ENCODE assay signal across 16 mouse cellular contexts in the genomic region with DNA sequence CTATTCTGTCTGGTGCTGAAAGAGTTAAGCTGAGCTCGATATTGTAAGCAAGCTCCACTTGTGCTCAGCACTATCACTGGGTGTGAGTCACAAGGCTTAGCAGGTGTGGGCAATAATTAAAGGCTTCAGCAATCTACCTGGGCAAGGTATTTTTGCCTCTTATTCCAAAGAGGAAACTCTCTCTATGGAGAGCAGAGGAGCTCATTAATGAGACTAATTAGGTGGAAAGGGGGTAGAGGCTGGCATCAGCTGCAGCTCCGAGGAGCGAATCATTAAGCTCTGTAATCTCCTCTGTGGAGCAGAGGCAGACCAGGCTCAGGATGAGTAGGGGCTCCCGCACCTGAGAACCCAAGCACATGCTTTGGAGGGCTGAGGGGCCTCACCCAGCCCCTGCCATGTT.
DNase-seq lines count a peak whose midpoint lies in the region; ATAC-seq and TF ChIP-seq lines count a peak whose summit lies in the region.
"Had no signal": no experiment of that assay in that cellular context is flagged by ENCODE, and none has a peak within 500 bp of the region (broad histone marks: within the 10 kb centered on the region; RNA-seq: fewer than 3 reads in every experiment).

No protein-coding gene starts in this region.

- 3% methylated on average over 4 of the region's 4 CpGs for WGBS in forebrain, embryonic 13.5 days
- 33% methylated on average over 4 of the region's 4 CpGs for WGBS in hindbrain, postnatal 0 days
- 35% methylated on average over 4 of the region's 4 CpGs for WGBS in neural tube, embryonic 14.5 days

- no peak overlapping the region for H3K4me3 ChIP-seq in forebrain, embryonic 13.5 days
- no peak overlapping the region for H3K4me3 ChIP-seq in hindbrain, postnatal 0 days (ENCODE audit: low read length)
- no peak overlapping the region for H3K4me3 ChIP-seq in neural tube, embryonic 14.5 days (ENCODE audit: low read depth, low read length)
- H3K4me3 ChIP-seq: embryonic facial prominence, embryonic 12.5 days; layer of hippocampus, adult 2 months; left cerebral cortex, adult 2 months; limb, embryonic 15.5 days had no signal

- no peaks in the 10 kb centered on the region for H3K36me3 ChIP-seq in forebrain, embryonic 13.5 days (ENCODE audit: poor library complexity, severe bottlenecking)
- no peaks in the 10 kb centered on the region for H3K36me3 ChIP-seq in hindbrain, postnatal 0 days (ENCODE audit: insufficient read depth, low read length)
- H3K36me3 ChIP-seq in neural tube, embryonic 14.5 days (ENCODE audit: control insufficient read depth, insufficient read depth, low read length), result no peaks in the 10 kb centered on the region
- H3K36me3 ChIP-seq: embryonic facial prominence, embryonic 12.5 days; limb, embryonic 15.5 days had no signal

- H3K9me3 ChIP-seq in forebrain, embryonic 13.5 days (replicated peaks), result no peaks in the 10 kb centered on the region
- H3K9me3 ChIP-seq in hindbrain, postnatal 0 days (ENCODE audit: low read length), result no peaks in the 10 kb centered on the region
- H3K9me3 ChIP-seq in neural tube, embryonic 14.5 days (ENCODE audit: control insufficient read depth, low read length), result no peaks in the 10 kb centered on the region
- H3K9me3 ChIP-seq: embryonic facial prominence, embryonic 12.5 days; limb, embryonic 15.5 days had no signal

- peak; percentile 67; the same call in 1 of the 2 replicates for ATAC-seq in forebrain, embryonic 13.5 days
- peak; percentile 73 for ATAC-seq in hindbrain, postnatal 0 days
- ATAC-seq in neural tube, embryonic 14.5 days (ENCODE audit: low read depth), result peak; percentile 67; the same call in 1 of the 2 replicates
- ATAC-seq in activated CD4-positive, CD25-positive, alpha-beta regulatory T cell, adult 4 months, result no peak

- TF ChIP-seq POLR2A in brain, embryonic 14.5 days (IDR thresholded peaks at IDR 0.05; ENCODE audit: borderline replicate concordance, extremely low read depth, insufficient read depth, insufficient read length, poor library complexity, severe bottlenecking), result no peak

- no peak overlapping the region for H3K4me2 ChIP-seq in forebrain, embryonic 13.5 days
- no peak overlapping the region for H3K4me2 ChIP-seq in hindbrain, postnatal 0 days (ENCODE audit: low read depth, low read length)
- no peak overlapping the region for H3K4me2 ChIP-seq in neural tube, embryonic 14.5 days (ENCODE audit: low read depth, low read length)
- H3K4me2 ChIP-seq: embryonic facial prominence, embryonic 12.5 days; limb, embryonic 15.5 days had no signal

- H3K27ac ChIP-seq in forebrain, embryonic 13.5 days, result peak overlapping the region; percentile 0; the same call in 1 of the 2 replicates
- no peak overlapping the region for H3K27ac ChIP-seq in hindbrain, postnatal 0 days
- no peak overlapping the region for H3K27ac ChIP-seq in neural tube, embryonic 14.5 days (ENCODE audit: low read depth, low read length)
- H3K27ac ChIP-seq: embryonic facial prominence, embryonic 12.5 days; layer of hippocampus, adult 2 months; left cerebral cortex, adult 2 months; limb, embryonic 15.5 days had no signal

- no peaks in the 10 kb centered on the region for H3K27me3 ChIP-seq in forebrain, embryonic 13.5 days
- no peaks in the 10 kb centered on the region for H3K27me3 ChIP-seq in hindbrain, postnatal 0 days (ENCODE audit: insufficient read depth, low read length)
- no peaks in the 10 kb centered on the region for H3K27me3 ChIP-seq in neural tube, embryonic 14.5 days (ENCODE audit: control insufficient read depth, insufficient read depth, low read length)
- H3K27me3 ChIP-seq: embryonic facial prominence, embryonic 12.5 days; limb, embryonic 15.5 days had no signal

- H3K9ac ChIP-seq in forebrain, embryonic 13.5 days, result no peak overlapping the region
- no peak overlapping the region for H3K9ac ChIP-seq in hindbrain, postnatal 0 days (replicated peaks; ENCODE audit: low read length)
- no peak overlapping the region for H3K9ac ChIP-seq in neural tube, embryonic 14.5 days (replicated peaks; ENCODE audit: low read depth, low read length)
- H3K9ac ChIP-seq: embryonic facial prominence, embryonic 12.5 days; limb, embryonic 15.5 days had no signal

- TF ChIP-seq CTCF in brain, embryonic 14.5 days (IDR thresholded peaks at IDR 0.05; ENCODE audit: borderline replicate concordance, extremely low read depth, insufficient read depth, insufficient read length), result no peak
- no peak for TF ChIP-seq CTCF in hindbrain, postnatal 0 days (IDR thresholded peaks at IDR 0.05; ENCODE audit: low read depth)

- H3K4me1 ChIP-seq in forebrain, embryonic 13.5 days, result peaks cover 25% of the 10 kb centered on the region
- H3K4me1 ChIP-seq in hindbrain, postnatal 0 days (ENCODE audit: insufficient read depth, low read length), result no peaks in the 10 kb centered on the region
- H3K4me1 ChIP-seq in neural tube, embryonic 14.5 days (ENCODE audit: control insufficient read depth, insufficient read depth, low read length), result no peaks in the 10 kb centered on the region
- H3K4me1 ChIP-seq: limb, embryonic 15.5 days had no signal

- peak; percentile 72 for DNase-seq in brain, embryonic 14.5 days (ENCODE audit: low read depth)
- peak; percentile 49 for DNase-seq in hindbrain, postnatal 0 days (ENCODE audit: low spot score)
- DNase-seq in cerebellum, postnatal 25 days, result no peak
- no peak for DNase-seq in frontal cortex, adult 2 months (ENCODE audit: extremely low spot score in 1 of 2, low spot score in 1 of 2)
- DNase-seq: adrenal gland, postnatal 25 days; cerebellum, postnatal 14 days; heart, adult 18-20 months; kidney, adult 11 months; lung, adult 18-20 months had no signal

Comparison
In these comparisons a context has a peak if more than half of its experiments do, and no peak if none do; other contexts are left out.
1. DNase-seq: peak in brain, embryonic 14.5 days (single experiment) and hindbrain, postnatal 0 days (single experiment); none in cerebellum, postnatal 25 days (0 of 2) and frontal cortex, adult 2 months (0 of 2).